Comparison of ENCODE assay signal across 10 mouse cellular contexts in the genomic region with DNA sequence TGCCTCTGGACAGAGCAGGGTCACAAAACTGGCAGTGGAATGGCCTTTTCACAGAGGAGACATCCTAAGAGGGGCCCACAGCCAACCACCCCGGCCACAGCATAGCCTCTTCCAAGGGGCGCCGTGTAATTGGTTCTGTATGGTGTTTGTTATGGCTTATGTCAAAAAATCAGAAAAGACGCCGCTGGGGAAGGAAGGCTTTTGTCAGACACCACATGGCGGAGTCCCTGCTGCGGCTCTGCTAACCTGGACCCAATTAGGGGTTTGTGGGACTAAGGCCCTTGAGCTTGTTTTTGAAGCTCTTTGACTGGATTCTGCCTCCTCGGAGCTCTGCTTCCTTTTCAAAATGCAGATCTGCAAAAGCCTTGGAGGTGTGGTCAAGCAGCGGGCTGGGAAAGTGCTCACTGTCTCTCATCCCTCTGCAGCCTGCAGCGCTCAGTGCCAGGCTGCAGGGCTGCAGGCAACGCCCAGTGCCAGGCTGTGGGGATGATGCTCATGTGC. TPM values are rescaled to one million over a fixed set of nuclear protein-coding genes. Genes with fewer than 3 reads are reported as not detected.
A peak's percentile ranks its signal among the peaks of the same experiment; 100 is the strongest.
DNase-seq lines count a peak whose midpoint lies in the region; ATAC-seq and TF ChIP-seq lines count a peak whose summit lies in the region.
"Had no signal": no experiment of that assay in that cellular context is flagged by ENCODE, and none has a peak within 500 bp of the region (broad histone marks: within the 10 kb centered on the region; RNA-seq: fewer than 3 reads in every experiment).

No protein-coding gene starts in this region.

- no peaks in the 10 kb centered on the region for H3K27me3 ChIP-seq in lung, embryonic 15.5 days
- H3K27me3 ChIP-seq in embryonic facial prominence, embryonic 14.5 days (replicated peaks; ENCODE audit: control insufficient read depth, insufficient read depth, low read length): no peaks in the 10 kb centered on the region
- no peaks in the 10 kb centered on the region for H3K27me3 ChIP-seq in limb, embryonic 12.5 days
- H3K27me3 ChIP-seq in stomach, embryonic 15.5 days (replicated peaks): no peaks in the 10 kb centered on the region
- H3K27me3 ChIP-seq: Patski had no signal

- TF ChIP-seq CTCF in left cerebral cortex, adult 2 months (IDR thresholded peaks at IDR 0.05): no peak

- H3K4me3 ChIP-seq in lung, embryonic 15.5 days: no peak overlapping the region
- H3K4me3 ChIP-seq in embryonic facial prominence, embryonic 14.5 days (ENCODE audit: low read depth, low read length): no peak overlapping the region
- peak overlapping the region; percentile 19; the same call in 1 of the 2 replicates for H3K4me3 ChIP-seq in limb, embryonic 12.5 days (replicated peaks)
- no peak overlapping the region for H3K4me3 ChIP-seq in stomach, embryonic 15.5 days (replicated peaks)
- no peak overlapping the region for H3K4me3 ChIP-seq in left cerebral cortex, adult 2 months

- ATAC-seq in lung, embryonic 15.5 days (ENCODE audit: borderline replicate concordance, extremely low read depth, low FRiP score, low TSS enrichment): peak; percentile 75; the same call in 1 of the 2 replicates
- ATAC-seq in embryonic facial prominence, embryonic 14.5 days (ENCODE audit: low read depth): peak; percentile 76
- peak; percentile 57 for ATAC-seq in limb, embryonic 12.5 days (ENCODE audit: insufficient number of reproducible peaks, insufficient read depth, low FRiP score, low TSS enrichment, low read depth)
- ATAC-seq in stomach, embryonic 15.5 days (ENCODE audit: insufficient read depth, low FRiP score, low read depth): no peak
- ATAC-seq: Patski had no signal

- peak overlapping the region; percentile 66 for H3K27ac ChIP-seq in lung, embryonic 15.5 days
- H3K27ac ChIP-seq in embryonic facial prominence, embryonic 14.5 days (replicated peaks; ENCODE audit: low read depth, low read length): peak overlapping the region; percentile 88
- peak overlapping the region; percentile 98 for H3K27ac ChIP-seq in limb, embryonic 12.5 days
- peak overlapping the region; percentile 71 for H3K27ac ChIP-seq in stomach, embryonic 15.5 days
- no peak overlapping the region for H3K27ac ChIP-seq in left cerebral cortex, adult 2 months

- DNase-seq in lung, adult 18-20 months: no peak
- peak; percentile 94 for DNase-seq in embryonic facial prominence, embryonic 14.5 days (ENCODE audit: low spot score)
- DNase-seq in left cerebral cortex, adult 2 months (ENCODE audit: extremely low spot score in 1 of 2, low spot score in 2 of 2): no peak
- DNase-seq in spleen, postnatal 4 days (ENCODE audit: low spot score in 2 of 2): no peak
- no peak for DNase-seq in thymus, postnatal 0 days (ENCODE audit: low spot score)

- H3K4me2 ChIP-seq in lung, embryonic 15.5 days: no peak overlapping the region
- peak overlapping the region; percentile 33 for H3K4me2 ChIP-seq in embryonic facial prominence, embryonic 14.5 days (ENCODE audit: low read depth, low read length)
- peak overlapping the region; percentile 49 for H3K4me2 ChIP-seq in limb, embryonic 12.5 days
- H3K4me2 ChIP-seq in stomach, embryonic 15.5 days: no peak overlapping the region

- 35% methylated on average over 11 of the region's 11 CpGs for WGBS in lung, embryonic 15.5 days
- 11% methylated on average over 11 of the region's 11 CpGs for WGBS in embryonic facial prominence, embryonic 14.5 days
- 11% methylated on average over 11 of the region's 11 CpGs for WGBS in limb, embryonic 12.5 days
- WGBS in stomach, embryonic 15.5 days: 34% methylated on average over 11 of the region's 11 CpGs

- H3K4me1 ChIP-seq in lung, embryonic 15.5 days: peaks cover 33% of the 10 kb centered on the region
- peaks cover 42% of the 10 kb centered on the region for H3K4me1 ChIP-seq in embryonic facial prominence, embryonic 14.5 days (ENCODE audit: control insufficient read depth, insufficient read depth, low read length)
- peaks cover 60% of the 10 kb centered on the region for H3K4me1 ChIP-seq in limb, embryonic 12.5 days (replicated peaks)
- H3K4me1 ChIP-seq in stomach, embryonic 15.5 days: peaks cover 20% of the 10 kb centered on the region

- no peak overlapping the region for H3K9ac ChIP-seq in lung, embryonic 15.5 days
- H3K9ac ChIP-seq in embryonic facial prominence, embryonic 14.5 days (ENCODE audit: low read depth, low read length): peak overlapping the region; percentile 26; the same call in 1 of the 2 replicates
- H3K9ac ChIP-seq in limb, embryonic 12.5 days (replicated peaks): peak overlapping the region; percentile 54
- no peak overlapping the region for H3K9ac ChIP-seq in stomach, embryonic 15.5 days

- no peaks in the 10 kb centered on the region for H3K9me3 ChIP-seq in lung, embryonic 15.5 days
- no peaks in the 10 kb centered on the region for H3K9me3 ChIP-seq in embryonic facial prominence, embryonic 14.5 days (ENCODE audit: control insufficient read depth, low read length)
- no peaks in the 10 kb centered on the region for H3K9me3 ChIP-seq in limb, embryonic 12.5 days
- no peaks in the 10 kb centered on the region for H3K9me3 ChIP-seq in stomach, embryonic 15.5 days

- intact Hi-C loops in left cerebral cortex, adult 2 months (cut with DNase I): no loop called here

- no peaks in the 10 kb centered on the region for H3K36me3 ChIP-seq in lung, embryonic 15.5 days
- no peaks in the 10 kb centered on the region for H3K36me3 ChIP-seq in embryonic facial prominence, embryonic 14.5 days (ENCODE audit: control insufficient read depth, insufficient read depth, low read length)
- H3K36me3 ChIP-seq in limb, embryonic 12.5 days: no peaks in the 10 kb centered on the region
- no peaks in the 10 kb centered on the region for H3K36me3 ChIP-seq in stomach, embryonic 15.5 days

RNA-seq across cellular contexts. Expression of gene Ribc2, which starts 34.6 kb away (rescaled TPM):
- 0.39 and 0.49 TPM in 2 replicates for polyA plus RNA-seq in lung, embryonic 15.5 days (2015; fragmentation: Nextera tagmentation; extraction: Ambion mirVana)
- polyA plus RNA-seq in embryonic facial prominence, embryonic 14.5 days (2014; fragmentation: Nextera tagmentation; extraction: Ambion mirVana): 0.67 and 0.69 TPM in 2 replicates
- 0.80 and 1.4 TPM in 2 replicates for polyA plus RNA-seq in limb, embryonic 12.5 days (2016; fragmentation: Nextera tagmentation; extraction: Ambion mirVana)
- polyA plus RNA-seq in stomach, embryonic 15.5 days (2015; fragmentation: Nextera tagmentation; extraction: Ambion mirVana): 0.08 and 0.26 TPM in 2 replicates
- total RNA-seq in left cerebral cortex, adult 2 months (2021): under 1 TPM in 1 of 2 experiments, not detected in 1; 0.27 TPM
- 0.21 and 0.32 TPM in 2 replicates for polyA plus RNA-seq in thymus, postnatal 0 days (2015; fragmentation: Nextera tagmentation; extraction: Ambion mirVana)
- total RNA-seq: left cerebral cortex, postnatal 10 days had no signal
- polyA plus RNA-seq: Patski had no signal

RNA-seq across cellular contexts. Expression of gene Smc1b, which starts 34.7 kb away (rescaled TPM):
- 0.21 and 0.39 TPM in 2 replicates for polyA plus RNA-seq in lung, embryonic 15.5 days (2015; fragmentation: Nextera tagmentation; extraction: Ambion mirVana)
- 0.17 and 0.30 TPM in 2 replicates for polyA plus RNA-seq in embryonic facial prominence, embryonic 14.5 days (2014; fragmentation: Nextera tagmentation; extraction: Ambion mirVana)
- polyA plus RNA-seq in limb, embryonic 12.5 days (2016; fragmentation: Nextera tagmentation; extraction: Ambion mirVana): 0.13 and 0.34 TPM in 2 replicates
- 0.15 and 0.18 TPM in 2 replicates for polyA plus RNA-seq in stomach, embryonic 15.5 days (2015; fragmentation: Nextera tagmentation; extraction: Ambion mirVana)
- not detected for total RNA-seq in left cerebral cortex, adult 2 months (2021)
- polyA plus RNA-seq in thymus, postnatal 0 days (2015; fragmentation: Nextera tagmentation; extraction: Ambion mirVana): 0.26 and 0.33 TPM in 2 replicates
- total RNA-seq: left cerebral cortex, postnatal 10 days had no signal

RNA-seq across cellular contexts. Expression of gene Fbln1, which starts 39.3 kb away (rescaled TPM):
- 248 and 250 TPM in 2 replicates for polyA plus RNA-seq in lung, embryonic 15.5 days (2015; fragmentation: Nextera tagmentation; extraction: Ambion mirVana)
- polyA plus RNA-seq in embryonic facial prominence, embryonic 14.5 days (2014; fragmentation: Nextera tagmentation; extraction: Ambion mirVana): 235 and 267 TPM in 2 replicates
- 253 and 255 TPM in 2 replicates for polyA plus RNA-seq in limb, embryonic 12.5 days (2016; fragmentation: Nextera tagmentation; extraction: Ambion mirVana)
- polyA plus RNA-seq in stomach, embryonic 15.5 days (2015; fragmentation: Nextera tagmentation; extraction: Ambion mirVana): 209 and 235 TPM in 2 replicates
- total RNA-seq in left cerebral cortex, adult 2 months (2021): 10 to 100 TPM; 11.4 to 14.4 TPM
- polyA plus RNA-seq in thymus, postnatal 0 days (2015; fragmentation: Nextera tagmentation; extraction: Ambion mirVana): 24.3 and 28.5 TPM in 2 replicates

Comparison
In these comparisons a context has a peak if more than half of its experiments do, and no peak if none do; other contexts are left out.
1. H3K4me2 ChIP-seq: peak in embryonic facial prominence, embryonic 14.5 days (single experiment) and limb, embryonic 12.5 days (single experiment); none in lung, embryonic 15.5 days (single experiment) and stomach, embryonic 15.5 days (single experiment).
2. H3K9ac ChIP-seq: peak in embryonic facial prominence, embryonic 14.5 days (single experiment) and limb, embryonic 12.5 days (single experiment); none in lung, embryonic 15.5 days (single experiment) and stomach, embryonic 15.5 days (single experiment).